Mouse (Mus musculus) adrenal gland (tissue): ENCODE measurements around the gene Pgd.
"Not testable (repeated sequence)": the region's sequence is repeated elsewhere in the genome, so short reads cannot be mapped to it uniquely, and the experiment has no call there.

ENCODE experiments used
- intact Hi-C: fragments of 180-260 bp; cut with DNase I; formaldehyde crosslinking; loops from one replicate; pipeline ENCODE4 v1.15.1; 2025
- long read RNA-seq, 2 experiments: library from polyadenylated mRNA; unstranded; transcript quantifications; one replicate each; pipeline ENCODE4 v2.0.0; 2020; ENCODE audit warnings: borderline replicate concordance in 1 of 2; ENCODE audit not compliant: insufficient replicate concordance in 1 of 2

The Pgd gene
- long read RNA-seq, experiment 1, transcript Pgd-201 (13 exons, 2,218 nt): major isoform, 96 of 129 reads
- long read RNA-seq, experiment 1, partial matches to known transcripts: 28 of 129 reads
- long read RNA-seq, experiment 1, other reads (novel, unspliced or antisense): 5 of 129 reads
- long read RNA-seq, experiment 2, transcript Pgd-201 (13 exons, 2,218 nt): major isoform, 21 of 32 reads
- long read RNA-seq, experiment 2, partial matches to known transcripts: 10 of 32 reads
- long read RNA-seq, experiment 2, other reads (novel, unspliced or antisense): 1 of 32 reads

DNA sequence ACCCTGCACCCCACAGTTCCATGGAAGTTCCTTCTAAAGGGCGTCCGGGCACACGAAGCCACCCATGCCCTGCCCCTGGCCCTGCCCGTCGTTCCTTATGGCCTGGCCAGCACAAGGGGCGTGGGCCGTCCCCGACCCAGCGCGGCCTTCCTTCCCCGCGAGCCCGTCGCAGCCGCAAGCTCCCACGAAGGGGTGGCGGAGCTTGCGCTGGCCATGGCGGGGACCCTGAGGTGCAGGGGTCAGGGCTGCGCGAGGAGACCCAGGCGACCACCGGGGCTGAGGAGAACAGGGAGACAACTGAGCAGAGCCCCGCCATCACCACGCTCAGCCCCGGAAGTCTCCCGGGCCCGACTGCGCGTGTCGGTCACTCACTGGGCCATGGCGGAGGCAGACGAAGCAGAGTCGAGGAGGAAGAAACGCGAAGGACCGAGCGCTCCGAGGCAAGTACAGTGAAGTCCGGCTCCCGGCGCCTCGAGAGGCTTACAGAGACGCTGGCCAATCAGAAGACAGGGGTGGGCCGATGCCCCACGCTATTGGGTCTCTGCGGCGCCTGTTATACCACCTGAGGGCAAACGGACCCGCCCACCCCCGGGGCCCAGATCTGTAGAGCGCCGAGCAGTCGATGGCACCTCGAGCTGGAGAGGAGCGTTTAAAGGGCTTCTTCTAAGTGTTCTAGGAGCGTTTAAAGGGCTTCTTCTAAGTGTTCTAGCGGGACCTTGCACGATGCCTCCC, at the start of gene Pgd:
Gene Pgd (minus strand): TSS at position 557 of the 732 bp plus-strand sequence.
- intact Hi-C loops: no loop called here

DNA sequence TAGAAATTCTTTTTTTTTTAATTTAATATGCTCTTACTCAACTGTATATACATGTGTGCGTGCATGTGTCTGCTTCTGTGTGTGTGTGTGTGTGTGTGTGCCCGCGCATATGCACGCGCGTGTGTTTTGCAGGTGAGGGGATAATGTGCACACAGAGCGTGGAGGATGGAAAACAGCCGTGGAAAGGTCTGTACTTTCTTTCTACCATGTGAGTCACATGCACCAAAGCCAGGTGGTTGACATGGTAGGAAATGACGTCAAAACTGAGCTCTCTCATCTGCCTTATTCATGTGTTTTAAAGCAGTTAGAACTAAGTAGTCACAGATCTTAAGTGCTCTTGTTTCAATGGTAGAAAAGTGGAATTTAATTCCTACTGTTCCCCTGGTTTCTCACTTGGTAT, 49.4 kb upstream of the Pgd start:
- intact Hi-C loops: no loop called here

DNA sequence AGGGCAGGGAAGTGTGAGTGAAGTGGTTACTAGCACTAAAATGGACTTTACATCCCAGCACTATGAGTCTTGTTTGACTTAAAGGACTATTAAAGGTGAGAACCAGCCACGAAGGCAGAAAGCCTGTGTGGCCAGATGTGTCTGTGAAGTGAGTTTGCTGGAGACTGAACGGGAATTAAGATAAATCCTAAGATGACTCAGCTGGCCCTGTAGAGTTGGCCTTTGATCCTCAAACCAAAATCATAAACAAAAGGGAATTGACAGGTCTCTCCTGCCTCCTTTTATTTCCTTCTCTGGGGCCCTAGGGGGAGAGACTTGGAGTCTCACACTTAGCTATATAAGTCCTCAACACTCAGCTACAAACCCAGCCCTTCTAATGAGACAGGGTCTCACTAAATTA, 48.8 kb upstream of the Pgd start:
- intact Hi-C loops: no loop called here

DNA sequence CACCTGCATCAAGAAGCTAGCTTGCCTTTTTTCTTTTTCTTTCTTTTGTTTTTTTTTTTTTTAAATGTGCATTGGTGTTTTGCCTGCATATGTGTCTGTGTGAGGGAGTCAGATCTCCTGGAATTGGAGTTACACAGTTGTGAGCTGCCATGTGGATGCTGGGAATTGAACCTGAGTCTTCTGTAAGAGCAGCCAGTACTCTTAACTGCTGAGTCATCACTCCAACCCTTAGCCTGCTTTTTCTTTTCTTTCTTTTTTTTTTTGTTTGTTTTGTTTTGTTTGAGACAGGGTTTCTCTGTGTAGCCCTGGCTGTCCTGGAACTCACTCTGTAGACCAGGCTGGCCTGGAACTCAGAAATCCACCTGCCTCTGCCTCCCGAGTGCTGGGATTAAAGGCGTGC, 47.9 kb upstream of the Pgd start:
- intact Hi-C loops: not testable (repeated sequence)

DNA sequence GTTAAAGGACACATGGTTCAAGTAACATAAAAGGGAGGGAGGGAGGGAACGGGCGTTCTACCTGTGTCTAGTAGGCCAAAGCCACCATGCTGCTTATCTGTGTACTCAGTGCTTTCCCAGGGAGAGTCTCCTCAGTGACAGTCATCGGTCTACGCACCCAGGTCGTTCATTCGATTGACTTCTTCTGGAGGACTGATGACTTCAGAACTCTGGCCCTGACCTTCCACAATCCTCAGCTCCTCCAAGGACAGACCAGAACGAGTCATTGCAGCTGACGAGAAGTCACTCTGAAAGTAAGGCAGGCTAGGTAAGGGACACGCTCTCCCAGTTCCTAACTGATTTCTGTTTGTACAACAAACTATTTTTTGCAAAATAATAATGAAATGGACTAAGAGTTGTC, 46.9 kb upstream of the Pgd start:
- intact Hi-C loops: no loop called here

DNA sequence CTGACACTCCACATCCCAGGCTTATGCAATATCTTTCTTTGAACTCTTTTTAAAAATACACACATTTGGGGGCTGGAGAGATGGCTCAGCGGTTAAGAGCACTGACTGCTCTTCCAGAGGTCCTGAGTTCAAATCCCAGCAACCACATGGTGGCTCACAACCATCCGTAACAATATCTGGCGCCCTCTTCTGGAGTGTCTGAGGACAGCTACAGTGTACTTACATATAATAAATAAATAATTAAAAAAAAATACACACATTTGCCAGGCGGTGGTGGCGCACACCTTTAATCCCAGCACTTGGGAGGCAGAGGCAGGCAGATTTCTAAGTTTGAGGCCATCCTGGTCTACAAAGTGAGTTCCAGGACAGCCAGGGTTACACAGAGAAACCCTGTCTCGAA, 44.9 kb upstream of the Pgd start:
- intact Hi-C loops: not testable (repeated sequence)

DNA sequence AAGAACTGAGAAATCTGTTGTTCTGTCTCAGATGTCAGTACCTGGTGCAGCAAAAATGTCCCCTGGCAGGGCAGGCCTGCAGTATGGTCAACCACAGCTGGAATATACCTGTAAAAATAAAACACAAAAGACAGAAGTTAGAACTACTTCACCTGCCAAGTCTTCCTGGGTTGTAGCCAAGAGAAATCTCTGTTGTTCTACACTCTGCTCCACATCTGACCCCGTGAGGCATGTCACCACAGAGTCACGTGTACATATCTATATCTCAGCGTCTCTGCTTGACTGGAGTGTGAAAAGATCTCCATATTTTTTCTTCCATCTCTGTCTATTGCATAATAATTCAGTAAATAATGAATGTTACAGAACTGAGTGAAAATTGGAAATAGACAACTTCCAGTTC, 35.9 kb upstream of the Pgd start:
- intact Hi-C loops: no loop called here

DNA sequence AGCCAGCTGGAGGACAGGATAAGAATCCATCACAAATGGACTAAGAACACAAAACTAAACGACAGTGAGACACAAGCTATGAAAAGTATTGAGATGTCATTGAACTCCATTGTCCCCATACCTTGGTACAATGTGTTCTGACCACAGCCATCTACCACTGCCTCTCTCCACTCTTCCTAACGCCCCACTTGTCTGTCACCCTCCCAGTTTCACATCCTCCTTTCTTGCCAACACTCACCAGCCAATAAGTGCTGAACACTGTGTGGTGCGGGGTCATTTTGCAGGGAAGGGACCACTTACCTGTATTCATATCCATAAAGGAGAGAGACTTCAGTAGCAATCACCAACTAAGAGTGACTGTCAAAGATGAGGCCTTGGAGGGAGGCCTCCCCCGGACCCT, 34.5 kb upstream of the Pgd start:
- intact Hi-C loops: no loop called here

DNA sequence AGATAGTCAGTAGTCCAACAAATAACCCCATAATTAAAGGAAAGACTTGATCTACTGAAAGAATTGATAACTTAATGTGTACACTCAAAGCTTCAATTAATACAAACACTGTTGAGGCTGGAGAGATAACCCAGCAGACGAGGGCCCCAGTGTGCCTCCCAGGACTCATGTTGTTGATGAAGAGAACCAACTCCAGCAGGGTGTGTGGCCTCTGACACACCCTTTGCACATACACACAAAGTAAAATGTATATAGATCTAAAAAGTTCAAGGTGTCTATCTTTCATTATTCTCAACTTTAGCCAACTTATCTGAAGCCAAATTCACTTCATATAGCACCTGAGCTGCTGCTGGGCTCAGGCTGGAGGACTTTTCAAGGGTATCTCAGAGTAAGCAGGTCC, 30.6 kb upstream of the Pgd start:
- intact Hi-C loops: no loop called here

DNA sequence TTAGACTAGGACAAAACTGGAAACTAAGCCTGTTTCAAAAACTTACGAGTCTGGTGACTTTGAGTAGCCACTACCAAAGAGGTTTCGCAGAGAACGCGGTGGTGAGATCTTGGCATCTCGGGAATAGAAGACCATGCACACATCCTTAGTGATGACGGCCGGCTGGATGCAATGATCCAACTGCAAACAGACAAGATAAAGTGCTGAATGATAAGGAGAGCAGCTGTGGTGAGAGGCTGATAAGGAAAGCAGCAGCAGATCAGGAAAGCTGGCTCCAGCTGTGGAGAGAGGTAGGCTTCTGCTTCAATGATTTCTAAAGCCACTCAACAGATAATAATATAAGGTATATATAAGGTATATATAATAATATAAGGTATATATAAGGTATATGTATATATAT, 24.5 kb upstream of the Pgd start:
- intact Hi-C loops: no loop called here

DNA sequence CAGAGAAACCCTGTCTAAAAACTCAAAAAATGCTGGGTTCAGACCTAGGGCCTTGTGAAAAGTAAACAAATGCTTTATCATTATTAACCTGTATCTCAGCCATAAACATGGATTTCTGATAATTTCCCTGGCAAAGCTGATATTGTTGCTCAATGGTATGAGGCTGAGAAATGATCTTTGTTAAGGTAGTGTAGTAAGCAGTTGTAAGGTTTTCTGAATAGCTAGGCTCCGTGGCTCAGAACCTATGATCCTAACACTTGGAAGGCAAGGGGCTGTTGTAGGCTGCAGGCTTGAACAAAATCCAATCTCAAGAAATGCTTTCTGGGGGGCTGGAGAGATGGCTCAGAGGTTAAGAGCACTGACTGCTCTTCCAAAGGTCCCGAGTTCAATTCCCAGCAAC, 22.0 kb upstream of the Pgd start:
- intact Hi-C loops: no loop called here

DNA sequence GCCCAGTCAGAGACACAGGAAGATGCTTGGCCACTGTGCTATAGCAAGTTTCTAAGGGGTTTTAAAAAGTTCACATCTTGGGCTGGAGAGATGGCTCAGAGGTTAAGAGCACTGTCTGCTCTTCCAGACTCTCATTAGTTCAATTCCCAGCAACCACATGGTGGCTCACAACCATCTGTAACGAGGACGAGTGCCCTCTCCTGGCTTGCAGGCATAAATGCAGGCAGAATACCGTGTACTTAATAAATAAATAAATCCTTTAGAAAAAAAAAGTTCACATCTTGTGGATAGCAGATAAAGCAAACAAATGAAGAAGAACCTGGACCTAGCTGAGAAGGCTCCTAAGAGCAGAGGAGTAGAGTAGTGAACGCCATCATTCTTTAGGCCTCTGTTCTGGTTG, 16.2 kb upstream of the Pgd start:
- intact Hi-C loops: loop anchor here (1.0 to 5.0 kb wide), 2 partner anchors 35 to 50 kb away; no protein-coding TSS in a partner anchor

DNA sequence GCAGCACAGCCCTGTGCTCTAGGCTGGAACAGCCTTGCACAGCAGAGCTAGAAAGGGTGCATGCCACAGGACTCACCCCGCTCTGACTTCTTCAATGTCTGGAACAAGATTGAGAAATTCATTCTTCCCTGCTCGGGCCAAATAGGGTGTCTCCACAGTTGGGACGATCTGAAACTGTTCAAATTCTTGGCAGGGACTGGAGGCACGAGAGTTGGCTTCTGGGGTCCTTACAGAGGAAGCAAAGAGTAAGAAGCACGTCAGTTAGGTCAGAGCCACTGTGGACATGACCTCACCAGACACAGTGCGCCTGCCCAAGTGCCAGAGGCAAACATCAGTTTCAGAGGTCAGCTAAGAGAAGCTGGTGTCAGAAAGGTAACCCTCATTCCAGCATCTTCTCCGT, 15.6 kb upstream of the Pgd start:
- intact Hi-C loops: loop anchor here (5.0 kb wide), 1 partner anchor 35 kb away; no protein-coding TSS in a partner anchor

DNA sequence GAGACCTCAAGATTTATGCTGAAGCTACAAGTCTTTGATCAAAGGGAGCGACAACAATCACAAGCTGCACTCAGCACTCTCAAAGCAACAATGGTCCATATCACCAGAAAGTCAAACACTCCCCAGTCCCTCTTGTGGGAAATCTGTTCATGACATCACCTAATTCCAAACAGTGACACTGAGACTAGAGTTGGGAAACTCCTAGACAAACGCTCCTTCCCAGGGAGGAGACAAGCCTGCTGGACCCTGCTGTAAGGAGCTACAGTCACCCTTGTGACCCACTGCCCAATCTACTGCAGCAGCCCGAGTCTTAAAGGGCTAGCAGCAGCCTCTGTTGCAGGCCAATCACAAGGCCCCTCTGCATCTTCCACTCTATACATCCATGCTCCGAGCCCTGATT, 13.0 kb upstream of the Pgd start:
- intact Hi-C loops: no loop called here

DNA sequence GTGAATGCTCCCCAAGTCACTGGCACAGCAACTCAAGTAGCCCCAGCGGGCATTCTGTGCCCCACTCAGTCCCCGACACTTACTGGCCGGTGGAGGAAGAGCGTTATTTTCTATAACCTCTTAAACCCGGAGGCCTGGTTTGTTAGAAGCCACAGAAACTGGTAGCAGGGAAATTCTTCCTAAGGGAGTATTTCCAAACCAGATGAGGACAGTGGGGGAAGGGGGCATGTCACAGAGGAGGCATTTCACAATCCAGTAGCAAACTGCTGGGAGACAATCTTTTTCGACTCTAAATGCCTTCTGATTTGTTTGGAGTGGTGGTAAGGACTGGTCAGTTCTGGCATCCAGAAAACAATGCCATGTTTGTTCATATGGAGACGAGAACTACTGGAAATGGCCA, 12.6 kb upstream of the Pgd start:
- intact Hi-C loops: no loop called here

DNA sequence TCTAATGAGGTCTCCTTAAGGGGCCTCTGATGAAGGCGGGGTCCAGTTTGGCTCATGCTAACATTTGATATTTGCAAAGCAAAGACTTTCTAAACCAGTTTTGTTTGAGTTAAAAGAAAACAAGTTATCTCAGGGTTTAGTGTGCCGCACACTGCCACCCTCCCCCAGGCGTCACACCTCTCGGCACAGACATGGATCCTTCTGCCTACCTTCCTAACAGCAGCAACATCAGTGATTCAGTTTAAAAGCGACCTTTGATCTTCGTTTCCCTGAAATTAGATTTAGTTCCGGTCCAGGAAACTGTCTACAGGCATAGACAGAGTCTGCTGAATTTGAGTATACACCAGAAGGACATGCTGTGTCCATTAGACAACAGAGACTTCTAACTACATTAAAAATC, 11.8 kb upstream of the Pgd start:
- intact Hi-C loops: no loop called here

DNA sequence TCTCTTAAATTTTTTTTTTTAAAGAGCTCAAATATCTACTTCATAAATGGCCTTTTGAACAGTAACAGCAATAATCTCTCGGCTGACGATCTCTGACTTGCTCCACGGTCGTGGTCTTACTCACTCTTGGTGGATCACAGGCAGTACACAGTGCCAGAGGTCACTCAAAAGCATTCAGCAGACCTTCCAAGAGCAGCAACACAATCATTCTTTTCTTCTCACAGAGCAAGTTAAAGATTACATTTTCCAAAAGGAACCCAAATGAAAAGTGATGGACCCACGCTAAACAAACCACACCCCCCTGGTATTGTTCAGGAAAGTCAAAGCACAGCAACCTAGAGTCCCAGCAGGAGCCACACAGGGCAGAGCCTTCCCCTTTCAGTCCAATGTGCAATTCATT, 10.5 kb upstream of the Pgd start:
- intact Hi-C loops: no loop called here

DNA sequence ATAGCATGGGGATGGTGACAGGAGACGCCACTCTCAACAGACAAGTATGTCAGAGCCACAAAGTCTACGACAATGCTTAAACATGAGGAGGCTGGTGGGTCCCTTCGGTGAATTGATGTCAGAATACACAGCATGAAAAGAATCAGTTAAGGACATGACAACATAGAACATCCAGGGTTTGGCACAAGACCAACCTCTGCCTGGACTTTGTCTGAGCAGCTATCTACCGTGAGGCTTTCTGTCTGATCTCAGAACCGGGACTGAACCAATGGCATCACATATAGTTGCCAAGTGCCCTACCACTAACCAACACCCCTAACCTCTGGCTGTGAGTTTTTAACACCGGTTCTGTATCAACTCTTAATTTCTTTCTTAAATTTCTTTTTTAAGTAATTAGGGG, 10.1 kb upstream of the Pgd start:
- intact Hi-C loops: no loop called here

DNA sequence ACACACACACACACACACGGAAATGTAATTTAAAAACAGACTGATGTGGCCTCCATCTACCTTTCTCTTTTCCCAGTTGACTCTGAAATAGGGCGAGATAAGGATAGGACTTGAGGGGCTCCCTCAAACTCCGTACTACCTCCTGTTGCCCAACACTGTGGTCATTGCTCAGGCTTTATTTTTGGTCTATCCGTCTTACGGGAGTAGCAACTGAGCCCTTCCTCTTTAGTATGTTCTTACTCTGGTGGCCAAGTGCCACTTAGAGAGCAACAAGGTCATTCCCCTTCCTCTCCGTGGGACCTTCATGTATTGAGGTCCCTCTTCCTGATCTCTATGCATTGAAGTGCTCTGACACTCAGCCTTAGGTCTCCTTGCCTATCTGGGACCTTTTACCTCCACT, 7.1 kb upstream of the Pgd start:
- intact Hi-C loops: no loop called here

DNA sequence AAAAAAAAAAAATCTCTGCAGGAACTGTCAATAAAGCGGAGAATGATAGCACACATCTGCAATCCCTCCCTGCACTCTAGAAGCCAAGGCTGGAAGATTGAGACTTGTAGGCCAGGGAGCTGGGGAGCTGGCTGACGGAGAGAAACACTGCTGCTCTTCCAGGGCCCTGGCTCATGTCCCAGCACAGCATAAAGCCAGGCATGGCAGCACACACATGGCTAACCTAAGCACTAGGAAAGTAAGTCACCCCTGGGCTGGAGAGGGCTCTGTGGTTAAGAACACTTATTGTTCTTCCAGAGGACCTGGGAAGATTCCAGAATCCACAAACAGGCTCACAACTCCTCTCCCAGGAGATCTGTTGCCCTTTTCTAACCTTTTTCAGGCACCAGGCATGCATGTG, 6.1 kb upstream of the Pgd start:
- intact Hi-C loops: no loop called here

DNA sequence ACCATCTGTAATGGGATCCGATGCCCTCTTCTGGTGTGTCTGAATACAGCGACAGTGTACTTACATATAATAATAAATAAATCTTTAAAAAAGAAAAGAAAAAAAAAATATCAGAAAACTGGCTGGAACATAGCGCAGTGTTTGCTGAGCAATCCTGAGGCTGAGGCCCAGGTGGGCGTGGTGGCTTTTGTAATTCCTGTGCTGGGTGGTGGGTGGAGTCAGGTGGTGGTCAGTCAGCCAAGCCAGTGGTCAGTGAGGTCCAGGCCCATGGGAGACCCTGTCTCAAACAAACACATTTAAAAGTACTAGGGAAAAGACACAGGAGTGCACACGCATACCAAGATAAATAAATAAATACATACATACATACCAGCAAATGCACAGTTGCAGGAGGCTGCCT, 5.5 kb upstream of the Pgd start:
- intact Hi-C loops: no loop called here

DNA sequence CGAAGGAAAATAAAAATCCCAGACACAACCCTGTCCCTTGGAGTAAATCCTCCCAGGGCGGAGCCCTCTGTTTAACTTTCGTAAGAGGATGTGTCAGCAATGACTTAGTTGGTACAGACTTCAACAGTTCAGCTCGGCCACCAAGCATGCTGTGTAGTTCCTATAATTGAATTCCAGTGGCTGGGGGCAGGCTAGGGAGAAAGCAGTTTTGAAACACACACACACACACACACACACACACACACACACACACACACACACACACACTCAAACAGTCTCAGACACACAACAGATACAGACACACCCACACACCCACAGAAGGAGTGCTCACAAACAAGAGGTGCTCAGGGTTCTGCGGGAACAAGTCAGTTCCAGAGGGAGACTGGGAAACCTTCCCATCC, 5.0 kb upstream of the Pgd start:
- intact Hi-C loops: no loop called here

DNA sequence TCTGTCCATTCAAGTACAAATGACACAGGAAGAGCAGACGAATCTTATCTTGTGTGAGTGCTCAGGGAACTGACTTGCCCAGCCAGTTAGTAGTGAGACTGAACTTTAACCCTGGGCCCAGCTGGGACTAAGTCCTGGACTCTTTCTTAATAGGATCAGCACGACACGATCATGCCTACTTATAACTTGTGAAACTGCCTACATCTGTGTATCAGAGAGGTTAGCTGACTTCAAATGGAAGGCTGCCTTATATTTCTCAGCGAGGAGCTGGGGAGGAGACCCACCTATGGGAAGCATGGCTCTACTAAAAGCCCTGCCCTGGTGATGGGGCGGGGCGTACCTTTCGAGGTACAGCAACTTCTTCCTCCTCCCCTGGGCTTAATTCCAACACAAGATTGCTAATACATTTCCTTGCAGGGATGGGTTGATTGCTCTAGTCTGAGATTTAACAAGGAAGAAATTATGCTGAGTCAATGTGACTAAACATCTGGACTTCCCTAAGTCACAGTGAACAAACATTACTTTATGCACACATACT, 3.9 kb upstream of the Pgd start:
- intact Hi-C loops: no loop called here
